Mouse (Mus musculus): ENCODE data around the gene Myo1h.

GRCm38 (mm10) chr5:114407810-114408209 lies 118.8 kb downstream of the Myo1h start:
- no peak for TF ChIP-seq CTCF (IDR thresholded peaks at IDR 0.05; ENCODE audit: extremely low read depth, insufficient read depth, low read length)
- no peak for TF ChIP-seq POLR2A (IDR thresholded peaks at IDR 0.05; ENCODE audit: extremely low read depth, insufficient read depth, low read length)
